Mouse (Mus musculus) liver, adult (tissue): ENCODE measurements around the gene Gcnt3.
A peak's percentile ranks its signal among the peaks of the same experiment; 100 is the strongest.

Experiments
- GATA4 ChIP-seq: IDR thresholded peaks from 2 replicates; pipeline ENCODE4 v1.6.1; 2014; ENCODE audit warnings: mild to moderate bottlenecking, low read length; ENCODE audit not compliant: insufficient replicate concordance

The Gcnt3 gene

GRCm38 (mm10) chr9:70021610-70022009 lies 16.3 kb downstream of the Gcnt3 start:
- TF ChIP-seq GATA4 = no peak

- TF ChIP-seq GATA4 = no peak
Measured at GRCm38 (mm10) chr9:70018879-70019278, 19.0 kb downstream of the Gcnt3 start.

- no peak for TF ChIP-seq GATA4
Measured at GRCm38 (mm10) chr9:70015632-70016031, 22.3 kb downstream of the Gcnt3 start.

GRCm38 (mm10) chr9:70012408-70012901 lies 25.4 kb downstream of the Gcnt3 start, which contains the start of gene Gtf2a2:
Gene Gtf2a2, plus strand, starts transcription at chr9:70012550.
- TF ChIP-seq GATA4 = no peak

GRCm38 (mm10) chr9:70011537-70012407 lies 26.1 kb downstream of the Gcnt3 start:
- no peak for TF ChIP-seq GATA4

GRCm38 (mm10) chr9:70010781-70011473 lies 27.0 kb downstream of the Gcnt3 start:
- TF ChIP-seq GATA4 = no peak

- TF ChIP-seq GATA4 = peak; percentile 29; the same call in 1 of the 2 replicates
Measured at GRCm38 (mm10) chr9:70009754-70010304, 28.1 kb downstream of the Gcnt3 start.

GRCm38 (mm10) chr9:70007506-70008248 lies 30.2 kb downstream of the Gcnt3 start:
- no peak for TF ChIP-seq GATA4

GRCm38 (mm10) chr9:70006984-70007383 lies 30.9 kb downstream of the Gcnt3 start:
- TF ChIP-seq GATA4 = no peak

GRCm38 (mm10) chr9:70003516-70003915 lies 34.4 kb downstream of the Gcnt3 start:
- TF ChIP-seq GATA4 = no peak

GRCm38 (mm10) chr9:69999318-69999717 lies 38.6 kb downstream of the Gcnt3 start:
- TF ChIP-seq GATA4 = no peak

GRCm38 (mm10) chr9:69994547-69994946 lies 43.3 kb downstream of the Gcnt3 start:
- no peak for TF ChIP-seq GATA4

GRCm38 (mm10) chr9:69993479-69993878 lies 44.4 kb downstream of the Gcnt3 start:
- TF ChIP-seq GATA4 = no peak

GRCm38 (mm10) chr9:69992841-69993277 lies 45.0 kb downstream of the Gcnt3 start:
- peak; percentile 55; the same call in 1 of the 2 replicates for TF ChIP-seq GATA4

GRCm38 (mm10) chr9:69990346-69990745 lies 47.5 kb downstream of the Gcnt3 start:
- TF ChIP-seq GATA4 = no peak
